Mouse (Mus musculus) kidney, postnatal 0 days (tissue): Measurements from ENCODE around the gene Adamtsl3. TPM values are rescaled to one million over a fixed set of nuclear protein-coding genes. Genes with fewer than 3 reads are reported as not detected.

ENCODE experiments used
- ATAC-seq: fragments of 200-750 bp; cut with Nextera tagmentation; replicated peaks from 2 replicates; pipeline ENCODE4 v1.8.0; 2017; ENCODE audit warnings: low read depth, moderate number of reproducible peaks, moderate TSS enrichment, moderate library complexity; ENCODE audit not compliant: low FRiP score
- DNase-seq: peaks from one replicate; pipeline ENCODE4 v3.0.0-alpha.2; 2016; ENCODE audit warnings: low spot score
- H3K27ac ChIP-seq: fragments of 300-500 bp; sonication (generic); 2 replicates; pipeline ENCODE4 v1.5.1; 2014; ENCODE audit warnings: mild to moderate bottlenecking
- H3K27me3 ChIP-seq: fragments of 300-500 bp; sonication (generic); 2 replicates; pipeline ENCODE4 v1.6.1; 2014; ENCODE audit warnings: low read length, mixed read lengths; ENCODE audit not compliant: insufficient read depth
- H3K36me3 ChIP-seq: fragments of 300-500 bp; sonication (generic); 2 replicates; pipeline ENCODE4 v1.6.1; 2014; ENCODE audit warnings: low read length, mixed read lengths; ENCODE audit not compliant: insufficient read depth
- H3K4me1 ChIP-seq: fragments of 300-500 bp; sonication (generic); replicated peaks from 2 replicates; pipeline ENCODE4 v1.6.1; 2014; ENCODE audit warnings: antibody characterized with exemption, low read length, mixed read lengths; ENCODE audit not compliant: insufficient read depth
- H3K4me2 ChIP-seq: fragments of 300-500 bp; sonication (generic); 2 replicates; pipeline ENCODE4 v1.6.1; 2014; ENCODE audit warnings: mild to moderate bottlenecking, low read length, moderate library complexity, mixed read lengths
- H3K4me3 ChIP-seq: fragments of 300-500 bp; sonication (generic); replicated peaks from 2 replicates; pipeline ENCODE4 v1.5.1; 2014; ENCODE audit warnings: low read depth, low read length
- H3K9ac ChIP-seq: fragments of 300-500 bp; sonication (generic); 2 replicates; pipeline ENCODE4 v1.6.1; 2014; ENCODE audit warnings: low read depth, low read length
- H3K9me3 ChIP-seq: fragments of 300-500 bp; sonication (generic); replicated peaks from 2 replicates; pipeline ENCODE4 v1.6.1; 2016; ENCODE audit warnings: low read length, inconsistent platforms, mixed read lengths
- CTCF ChIP-seq: IDR thresholded peaks from 2 replicates; pipeline ENCODE4 v1.5.1; 2016; ENCODE audit warnings: antibody characterized with exemption, low read depth, mild to moderate bottlenecking, moderate library complexity
- WGBS: fragments of 180-500 bp; shearing (Covaris S2); extraction: QIAGEN DNeasy Blood & Tissue Kit; methylation state at CpG from one replicate; pipeline ENCODE4 v1.1.7; 2014; 5-methylcytosine and 5-hydroxymethylcytosine counted together
- polyA plus RNA-seq: library from polyadenylated mRNA; unstranded; fragments of >200 nt; fragmentation: Nextera tagmentation; extraction: Ambion mirVana; gene quantifications from 2 replicates; pipeline ENCODE4 v1.2.1, GENCODE M21; 2015

Adamtsl3 gene
- polyA plus RNA-seq, 1 experiment from 2014 or later, result 0.47 TPM

- 74% methylated on average over 5 of the region's 5 CpGs for WGBS
- Histone ChIP-seq H3K27me3 (no peaks in the 10 kb centered on the region), H3K27ac (no peak overlapping the region), H3K4me1 (no peaks in the 10 kb centered on the region), H3K4me3 (no peak overlapping the region), H3K4me2 (no peak overlapping the region), H3K36me3 (no peaks in the 10 kb centered on the region), H3K9me3 (no peaks in the 10 kb centered on the region), H3K9ac (no peak overlapping the region)
- ATAC-seq, result no peak
- TF ChIP-seq CTCF, result no peak
- DNase-seq, result no peak
Measured at GRCm38 (mm10) chr7:82366471-82366870, 31.0 kb downstream of the Adamtsl3 start.

DNA sequence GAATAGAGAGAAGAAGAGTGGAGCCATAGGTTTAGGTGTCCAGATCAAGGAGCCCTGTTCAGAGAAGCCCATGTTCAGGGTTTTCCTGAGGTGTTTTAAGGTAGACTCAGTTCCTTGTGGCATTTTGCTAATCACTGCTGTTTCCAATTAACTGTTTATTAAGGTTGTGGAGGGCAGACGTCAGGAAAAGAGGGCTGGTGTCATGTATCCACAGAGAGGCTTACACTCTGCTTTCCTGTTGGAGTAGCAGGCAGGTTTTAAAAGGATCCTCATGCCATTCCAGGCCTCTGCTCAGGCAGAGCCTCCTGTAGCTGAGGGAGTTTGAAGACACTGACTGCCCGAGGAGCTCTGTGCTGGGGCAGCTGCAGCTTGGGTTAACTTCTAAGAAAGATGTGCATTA, 32.6 kb downstream of the Adamtsl3 start:
- WGBS, result 37% methylated on average over 2 of the region's 2 CpGs
- no peak for ATAC-seq
- Histone ChIP-seq H3K4me1 (no peaks in the 10 kb centered on the region), H3K27ac (no peak overlapping the region), H3K4me2 (no peak overlapping the region), H3K9me3 (no peaks in the 10 kb centered on the region), H3K27me3 (no peaks in the 10 kb centered on the region), H3K36me3 (no peaks in the 10 kb centered on the region), H3K9ac (no peak overlapping the region), H3K4me3 (no peak overlapping the region)
- no peak for DNase-seq
- no peak for TF ChIP-seq CTCF

- H3K4me3 ChIP-seq, result no peak overlapping the region
- WGBS, result 69% methylated on average over 8 of the region's 8 CpGs
- no peaks in the 10 kb centered on the region for H3K4me1 ChIP-seq
- TF ChIP-seq CTCF, result no peak
- no peak overlapping the region for H3K27ac ChIP-seq
- H3K36me3 ChIP-seq, result no peaks in the 10 kb centered on the region
- H3K4me2 ChIP-seq, result no peak overlapping the region
- no peak overlapping the region for H3K9ac ChIP-seq
- H3K27me3 ChIP-seq, result no peaks in the 10 kb centered on the region
- no peaks in the 10 kb centered on the region for H3K9me3 ChIP-seq
- peak; percentile 47 for DNase-seq
- no peak for ATAC-seq
Measured at GRCm38 (mm10) chr7:82370132-82370531, 34.6 kb downstream of the Adamtsl3 start.

DNA sequence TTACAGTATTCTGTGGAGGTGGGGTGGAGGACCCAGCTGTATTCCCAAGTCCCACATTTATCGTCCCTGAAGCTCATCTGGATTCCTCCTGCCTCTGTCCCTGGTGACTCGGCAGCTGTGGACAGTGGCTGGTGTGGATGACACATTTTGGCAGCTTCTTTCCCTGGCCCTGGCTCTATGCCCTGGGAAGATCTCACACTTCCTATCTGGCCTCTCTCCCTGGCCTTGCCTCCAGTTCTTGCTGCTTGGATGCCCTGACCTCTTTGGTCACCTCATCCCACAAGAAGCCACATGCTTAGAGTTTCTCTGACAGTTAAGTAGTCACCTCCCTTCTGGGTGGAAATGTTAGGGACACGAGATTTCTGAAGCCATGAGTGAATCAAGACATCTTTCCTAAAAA, 35.9 kb downstream of the Adamtsl3 start:
- H3K36me3 ChIP-seq, result no peaks in the 10 kb centered on the region
- H3K4me3 ChIP-seq, result no peak overlapping the region
- no peaks in the 10 kb centered on the region for H3K27me3 ChIP-seq
- TF ChIP-seq CTCF, result no peak
- DNase-seq (no peak), ATAC-seq (no peak)
- 50% methylated on average over 3 of the region's 3 CpGs for WGBS
- no peak overlapping the region for H3K27ac ChIP-seq
- H3K4me1 ChIP-seq, result no peaks in the 10 kb centered on the region
- no peak overlapping the region for H3K4me2 ChIP-seq
- H3K9me3 ChIP-seq, result no peaks in the 10 kb centered on the region
- H3K9ac ChIP-seq, result no peak overlapping the region

DNA sequence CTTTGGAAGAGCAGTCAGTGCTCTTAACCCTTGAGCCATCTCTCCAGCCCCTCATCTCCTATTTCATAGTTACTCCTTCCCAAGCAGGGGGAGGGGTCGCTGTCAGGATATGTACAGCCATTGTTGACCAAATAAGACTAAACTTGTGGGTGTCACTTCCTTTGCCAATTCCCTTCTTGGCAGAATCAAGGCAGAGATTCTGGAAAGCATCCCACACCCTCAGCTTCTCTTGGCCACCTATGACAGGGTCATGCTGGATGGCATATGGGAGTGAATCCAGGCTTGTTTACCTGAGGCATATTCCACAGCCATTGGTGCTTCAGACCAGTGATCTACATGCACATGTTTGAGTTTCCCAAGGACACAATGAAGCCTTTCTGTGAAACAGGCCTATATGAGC, 42.8 kb downstream of the Adamtsl3 start:
- Histone ChIP-seq H3K9me3 (no peaks in the 10 kb centered on the region), H3K36me3 (no peaks in the 10 kb centered on the region), H3K27ac (no peak overlapping the region), H3K4me3 (no peak overlapping the region), H3K27me3 (no peaks in the 10 kb centered on the region), H3K4me1 (no peaks in the 10 kb centered on the region), H3K9ac (no peak overlapping the region), H3K4me2 (no peak overlapping the region)
- TF ChIP-seq CTCF, result no peak
- no peak for ATAC-seq
- WGBS, result 73% methylated on average over 1 of the region's 1 CpGs
- DNase-seq, result no peak

DNA sequence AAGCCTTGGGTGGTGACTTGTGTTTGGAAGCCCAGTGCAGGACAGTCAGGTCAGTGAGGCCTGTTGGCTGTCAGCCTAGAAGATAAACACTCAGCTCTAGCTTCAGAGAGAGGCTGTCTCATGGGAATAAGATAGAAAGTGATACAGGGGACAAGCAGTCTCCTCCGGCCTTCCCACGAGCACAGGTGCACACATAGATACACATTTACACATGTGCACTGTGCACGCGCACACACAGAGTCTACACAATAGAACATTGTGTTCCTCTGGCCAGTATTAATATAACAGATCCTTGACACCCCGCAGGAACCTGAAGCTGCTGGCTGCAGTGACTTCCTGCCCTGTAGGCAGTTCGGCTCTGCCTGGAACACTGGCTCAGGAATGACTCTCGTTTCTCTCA, 44.3 kb downstream of the Adamtsl3 start:
- no peaks in the 10 kb centered on the region for H3K36me3 ChIP-seq
- no peaks in the 10 kb centered on the region for H3K4me1 ChIP-seq
- H3K27me3 ChIP-seq, result no peaks in the 10 kb centered on the region
- no peak overlapping the region for H3K9ac ChIP-seq
- no peak overlapping the region for H3K4me2 ChIP-seq
- no peaks in the 10 kb centered on the region for H3K9me3 ChIP-seq
- no peak for TF ChIP-seq CTCF
- 62% methylated on average over 7 of the region's 7 CpGs for WGBS
- ATAC-seq (no peak), DNase-seq (no peak)
- H3K27ac ChIP-seq, result no peak overlapping the region
- no peak overlapping the region for H3K4me3 ChIP-seq

DNA sequence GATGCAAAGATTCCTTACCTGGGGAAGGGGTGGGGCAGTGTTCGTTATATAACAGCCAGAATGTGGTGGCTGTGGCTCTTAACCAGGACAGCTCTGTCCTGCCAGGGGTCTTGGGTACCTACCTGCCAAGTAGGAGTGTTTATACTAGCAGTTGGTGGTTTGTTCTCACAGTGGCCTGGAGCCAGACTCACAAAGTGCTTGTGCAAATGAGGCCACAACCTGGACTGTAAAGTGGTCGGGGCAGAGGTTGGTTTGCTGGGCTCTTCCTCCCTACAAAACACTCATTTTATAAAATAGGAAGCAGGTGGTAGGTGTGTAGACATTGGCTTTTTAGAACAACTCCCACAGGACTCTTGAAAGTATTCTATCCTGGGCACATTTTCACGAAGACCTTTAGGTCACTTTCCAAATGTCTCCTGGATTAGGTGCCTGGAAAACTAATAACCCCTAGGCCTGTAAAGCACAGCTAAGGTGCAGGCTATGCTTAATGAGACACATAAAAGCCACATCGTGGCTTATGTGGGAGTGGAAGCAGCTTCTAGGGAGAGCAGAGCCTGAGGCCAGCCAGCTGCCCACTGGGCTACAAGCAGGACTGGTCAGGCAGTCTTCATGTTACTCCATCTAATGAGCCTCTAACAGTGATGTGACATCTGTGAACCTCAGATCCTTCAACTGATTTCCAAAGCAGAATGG, 47.5 kb downstream of the Adamtsl3 start:
- Histone ChIP-seq H3K36me3 (no peaks in the 10 kb centered on the region), H3K27ac (no peak overlapping the region), H3K9ac (no peak overlapping the region), H3K9me3 (no peaks in the 10 kb centered on the region), H3K4me1 (no peaks in the 10 kb centered on the region), H3K4me3 (no peak overlapping the region), H3K4me2 (no peak overlapping the region), H3K27me3 (no peaks in the 10 kb centered on the region)
- WGBS, result 38% methylated on average over 4 of the region's 4 CpGs
- DNase-seq (peak; percentile 34), ATAC-seq (no peak)
- no peak for TF ChIP-seq CTCF
